Mouse (Mus musculus): ENCODE results near the gene Actn4. TPM values are rescaled to one million over a fixed set of nuclear protein-coding genes. Genes with fewer than 3 reads are reported as not detected.
"Not testable (repeated sequence)": the region's sequence is repeated elsewhere in the genome, so short reads cannot be mapped to it uniquely, and the experiment has no call there.

Gene Actn4
- total and polyA plus RNA-seq, 2 experiments from 2014 or later, result 71.2 to 103 TPM

GRCm38 (mm10) chr7:28969672-28970394 lies 7.7 kb upstream of the Actn4 start:
- Histone ChIP-seq H3K4me1 (ENCODE audit: insufficient read depth) (no peaks in the 10 kb centered on the region), H3K4me2 (ENCODE audit: low read depth) (no peak overlapping the region), H3K27me3 (ENCODE audit: insufficient read depth, low read length) (no peaks in the 10 kb centered on the region), H3K27ac (ENCODE audit: low read depth, low read length) (no peak overlapping the region), H3K36me3 (ENCODE audit: insufficient read depth) (peaks cover 21% of the 10 kb centered on the region), H3K9me3 (ENCODE audit: low read length) (no peaks in the 10 kb centered on the region), H3K9ac (no peak overlapping the region), H3K4me3 (ENCODE audit: low read depth, low read length) (no peak overlapping the region)
- no peak for DNase-seq
- TF ChIP-seq CTCF (IDR thresholded peaks at IDR 0.05; ENCODE audit: low read depth), result no peak
- WGBS, result 80% methylated on average over 12 of the region's 12 CpGs
- no peak for ATAC-seq

- H3K9ac ChIP-seq, result no peak overlapping the region
- ATAC-seq (no peak), DNase-seq (no peak)
- no peak for TF ChIP-seq CTCF (IDR thresholded peaks at IDR 0.05; ENCODE audit: low read depth)
- no peak overlapping the region for H3K4me2 ChIP-seq (ENCODE audit: low read depth)
- no peak overlapping the region for H3K4me3 ChIP-seq (ENCODE audit: low read depth, low read length)
- no peaks in the 10 kb centered on the region for H3K4me1 ChIP-seq (ENCODE audit: insufficient read depth)
- H3K27ac ChIP-seq (ENCODE audit: low read depth, low read length), result no peak overlapping the region
- WGBS, result 86% methylated on average over 1 of the region's 1 CpGs
- H3K36me3 ChIP-seq (ENCODE audit: insufficient read depth), result peaks cover 19% of the 10 kb centered on the region
- no peaks in the 10 kb centered on the region for H3K9me3 ChIP-seq (ENCODE audit: low read length)
- no peaks in the 10 kb centered on the region for H3K27me3 ChIP-seq (ENCODE audit: insufficient read depth, low read length)
Observed at GRCm38 (mm10) chr7:28969271-28969670, 7.1 kb upstream of the Actn4 start.

GRCm38 (mm10) chr7:28968120-28968519 lies 6.0 kb upstream of the Actn4 start:
- H3K27me3 ChIP-seq (ENCODE audit: insufficient read depth, low read length); H3K9me3 ChIP-seq (ENCODE audit: low read length); H3K9ac ChIP-seq; H3K4me3 ChIP-seq (ENCODE audit: low read depth, low read length); DNase-seq; H3K4me1 ChIP-seq (ENCODE audit: insufficient read depth); ATAC-seq; H3K36me3 ChIP-seq (ENCODE audit: insufficient read depth); H3K27ac ChIP-seq (ENCODE audit: low read depth, low read length); H3K4me2 ChIP-seq (ENCODE audit: low read depth): not testable (repeated sequence)
- 96% methylated on average over 8 of the region's 8 CpGs for WGBS

DNA sequence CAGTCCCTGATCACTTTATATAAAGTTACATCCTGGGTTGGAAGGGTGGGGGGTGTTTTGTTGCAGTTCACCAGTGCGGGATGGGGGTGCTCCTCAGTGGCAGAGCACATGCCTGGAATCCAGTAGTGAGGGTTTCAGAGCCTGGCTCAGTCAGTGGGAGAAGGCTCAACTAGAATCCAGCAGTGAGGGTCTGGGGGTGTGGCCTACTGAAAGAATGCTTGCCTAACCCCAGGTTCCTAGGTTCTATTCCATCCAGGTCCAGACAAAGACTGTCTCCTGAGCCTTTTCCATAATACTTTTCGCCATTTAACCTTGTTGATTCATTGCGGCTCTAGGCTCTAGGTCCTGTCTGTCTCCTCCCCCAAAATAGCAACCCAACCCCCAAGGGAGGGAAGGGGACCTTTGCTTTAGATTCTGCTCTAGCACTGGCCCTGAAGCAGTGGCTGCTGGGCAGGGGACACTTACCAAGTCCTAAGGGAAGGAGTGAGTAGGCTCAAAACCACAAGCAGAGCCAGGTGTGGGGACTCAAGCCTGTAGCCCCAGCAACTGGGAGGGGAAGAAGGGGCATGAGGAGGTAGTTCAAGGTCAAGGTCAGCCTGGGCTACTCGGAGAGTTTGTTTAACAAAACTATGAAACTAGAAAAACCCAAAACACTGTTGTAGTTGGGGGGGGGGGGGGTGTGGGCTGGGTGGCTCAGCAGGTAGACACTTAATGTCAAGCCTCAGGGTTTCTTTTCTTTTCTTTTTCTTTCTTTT lies 4.8 kb upstream of the Actn4 start:
- H3K4me1 ChIP-seq (ENCODE audit: insufficient read depth), result no peaks in the 10 kb centered on the region; the same call in 1 of the 2 replicates
- DNase-seq, result no peak
- H3K4me3 ChIP-seq (ENCODE audit: low read depth, low read length), result no peak overlapping the region
- no peak for TF ChIP-seq CTCF (IDR thresholded peaks at IDR 0.05; ENCODE audit: low read depth)
- no peak for ATAC-seq
- H3K9ac ChIP-seq, result no peak overlapping the region
- no peak overlapping the region for H3K4me2 ChIP-seq (ENCODE audit: low read depth)
- no peaks in the 10 kb centered on the region for H3K9me3 ChIP-seq (ENCODE audit: low read length)
- WGBS, result 74% methylated on average over 4 of the region's 4 CpGs
- H3K36me3 ChIP-seq (ENCODE audit: insufficient read depth), result peaks cover 4% of the 10 kb centered on the region; the same call in 1 of the 2 replicates
- H3K27me3 ChIP-seq (ENCODE audit: insufficient read depth, low read length), result no peaks in the 10 kb centered on the region
- H3K27ac ChIP-seq (ENCODE audit: low read depth, low read length), result no peak overlapping the region

GRCm38 (mm10) chr7:28966181-28966580 lies 4.0 kb upstream of the Actn4 start:
- H3K4me3 ChIP-seq (ENCODE audit: low read depth, low read length), result no peak overlapping the region
- H3K9ac ChIP-seq, result no peak overlapping the region
- H3K4me1 ChIP-seq (ENCODE audit: insufficient read depth), result peaks cover under 1% of the 10 kb centered on the region
- no peak for DNase-seq
- H3K4me2 ChIP-seq (ENCODE audit: low read depth), result no peak overlapping the region
- peaks cover 4% of the 10 kb centered on the region; the same call in 1 of the 2 replicates for H3K36me3 ChIP-seq (ENCODE audit: insufficient read depth)
- H3K27me3 ChIP-seq (ENCODE audit: insufficient read depth, low read length), result no peaks in the 10 kb centered on the region
- ATAC-seq, result no peak
- 71% methylated on average over 4 of the region's 5 CpGs for WGBS
- no peak overlapping the region for H3K27ac ChIP-seq (ENCODE audit: low read depth, low read length)
- no peaks in the 10 kb centered on the region for H3K9me3 ChIP-seq (ENCODE audit: low read length)
- TF ChIP-seq CTCF (IDR thresholded peaks at IDR 0.05; ENCODE audit: low read depth), result no peak

GRCm38 (mm10) chr7:28965346-28965840 lies 3.3 kb upstream of the Actn4 start:
- no peaks in the 10 kb centered on the region for H3K9me3 ChIP-seq (ENCODE audit: low read length)
- peaks cover 7% of the 10 kb centered on the region for H3K4me1 ChIP-seq (ENCODE audit: insufficient read depth)
- no peak for ATAC-seq
- no peak overlapping the region for H3K4me2 ChIP-seq (ENCODE audit: low read depth)
- H3K27me3 ChIP-seq (ENCODE audit: insufficient read depth, low read length), result no peaks in the 10 kb centered on the region
- WGBS, result 82% methylated on average over 5 of the region's 5 CpGs
- TF ChIP-seq CTCF (IDR thresholded peaks at IDR 0.05; ENCODE audit: low read depth), result no peak
- no peak overlapping the region for H3K4me3 ChIP-seq (ENCODE audit: low read depth, low read length)
- DNase-seq, result no peak
- H3K36me3 ChIP-seq (ENCODE audit: insufficient read depth), result no peaks in the 10 kb centered on the region
- H3K9ac ChIP-seq, result no peak overlapping the region
- no peak overlapping the region for H3K27ac ChIP-seq (ENCODE audit: low read depth, low read length)

DNA sequence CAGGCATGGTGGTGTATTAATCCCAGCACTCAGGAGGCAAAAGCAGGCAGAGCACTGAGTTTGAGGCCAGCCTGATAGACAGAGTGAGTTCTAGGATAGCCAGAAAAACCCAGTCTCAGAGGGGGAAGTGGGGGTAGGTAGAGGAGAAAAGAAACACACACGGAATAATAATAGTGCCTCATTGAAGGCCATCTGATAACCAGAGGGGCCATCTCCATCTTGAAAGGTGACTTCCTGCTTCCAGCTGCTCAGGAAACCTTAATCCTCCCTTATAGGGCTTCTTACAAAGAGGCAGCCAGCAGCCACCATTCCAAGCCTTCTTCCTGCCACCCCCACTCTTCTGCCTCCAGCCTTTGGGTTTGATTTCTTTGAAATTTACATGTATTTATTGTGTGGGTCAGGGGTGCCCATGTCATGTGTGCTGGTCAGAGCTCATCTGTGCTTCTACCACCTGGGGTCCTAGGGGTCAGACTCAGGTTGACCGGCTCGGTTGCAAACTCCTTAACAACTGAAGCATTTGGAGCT lies 1.3 kb upstream of the Actn4 start:
- DNase-seq (no peak), ATAC-seq (no peak)
- no peaks in the 10 kb centered on the region for H3K36me3 ChIP-seq (ENCODE audit: insufficient read depth)
- no peak for TF ChIP-seq CTCF (IDR thresholded peaks at IDR 0.05; ENCODE audit: low read depth)
- peaks cover 15% of the 10 kb centered on the region for H3K4me1 ChIP-seq (ENCODE audit: insufficient read depth)
- no peaks in the 10 kb centered on the region for H3K27me3 ChIP-seq (ENCODE audit: insufficient read depth, low read length)
- no peak overlapping the region for H3K27ac ChIP-seq (ENCODE audit: low read depth, low read length)
- WGBS, result 80% methylated on average over 3 of the region's 3 CpGs
- no peak overlapping the region for H3K9ac ChIP-seq
- H3K4me2 ChIP-seq (ENCODE audit: low read depth), result no peak overlapping the region
- no peaks in the 10 kb centered on the region for H3K9me3 ChIP-seq (ENCODE audit: low read length)
- no peak overlapping the region for H3K4me3 ChIP-seq (ENCODE audit: low read depth, low read length)

Data from forebrain, postnatal 0 days (tissue).